Comparison of ENCODE assay signal across 26 mouse cellular contexts in genomic region chr2:62460815-62461450, GRCm38 (mm10). TPM values are rescaled to one million over a fixed set of nuclear protein-coding genes. Genes with fewer than 3 reads are reported as not detected.
DNase-seq lines count a peak whose midpoint lies in the region; ATAC-seq and TF ChIP-seq lines count a peak whose summit lies in the region.
"Had no signal": no experiment of that assay in that cellular context is flagged by ENCODE, and none has a peak within 500 bp of the region (broad histone marks: within the 10 kb centered on the region; RNA-seq: fewer than 3 reads in every experiment).

No protein-coding gene starts in this region.

- no peak overlapping the region for H3K4me2 ChIP-seq in forebrain, embryonic 15.5 days (replicated peaks)
- H3K4me2 ChIP-seq: embryonic facial prominence, embryonic 12.5 days; stomach, embryonic 15.5 days had no signal

- no peak for TF ChIP-seq EP300 in MEL (IDR thresholded peaks at IDR 0.05; ENCODE audit: low read depth in 1 of 2, low read length in 2 of 2)

- no peak for TF ChIP-seq RAD21 in MEL (IDR thresholded peaks at IDR 0.05; ENCODE audit: low read depth, low read length)

- no peaks in the 10 kb centered on the region for H3K9me3 ChIP-seq in forebrain, embryonic 15.5 days
- no peaks in the 10 kb centered on the region for H3K9me3 ChIP-seq in forebrain, embryonic 10.5 days
- no peaks in the 10 kb centered on the region for H3K9me3 ChIP-seq in MEL (replicated peaks; ENCODE audit: insufficient read depth, low read length)
- H3K9me3 ChIP-seq: embryonic facial prominence, embryonic 12.5 days; hindbrain, embryonic 10.5 days; stomach, embryonic 15.5 days had no signal

- H3K27ac ChIP-seq in forebrain, embryonic 15.5 days (replicated peaks) = peak overlapping the region; percentile 39
- no peak overlapping the region for H3K27ac ChIP-seq in forebrain, embryonic 10.5 days
- peak overlapping the region; percentile 43 for H3K27ac ChIP-seq in MEL (ENCODE audit: control insufficient read depth, low read depth, low read length)
- H3K27ac ChIP-seq: embryonic facial prominence, embryonic 12.5 days; hindbrain, embryonic 10.5 days; layer of hippocampus, adult 2 months; stomach, embryonic 15.5 days had no signal

- 87% methylated on average over 12 of the region's 12 CpGs for WGBS in forebrain, embryonic 15.5 days
- 92% methylated on average over 12 of the region's 12 CpGs for WGBS in forebrain, embryonic 10.5 days

- H3K36me3 ChIP-seq in forebrain, embryonic 15.5 days = no peaks in the 10 kb centered on the region
- no peaks in the 10 kb centered on the region for H3K36me3 ChIP-seq in forebrain, embryonic 10.5 days (replicated peaks)
- peaks cover 0 to 8% of the 10 kb centered on the region in 2 experiments; a peak in 2 of 4 replicates for H3K36me3 ChIP-seq in MEL (ENCODE audit: control insufficient read depth in 1 of 2, insufficient read depth in 2 of 2, low read length in 2 of 2)
- H3K36me3 ChIP-seq: embryonic facial prominence, embryonic 12.5 days; hindbrain, embryonic 10.5 days; stomach, embryonic 15.5 days had no signal

- no peak for ATAC-seq in forebrain, embryonic 15.5 days (replicated peaks)
- peak; percentile 58 for ATAC-seq in megakaryocyte, adult 5-6 weeks (ENCODE audit: poor library complexity, severe bottlenecking)

- no peak overlapping the region for H3K4me3 ChIP-seq in forebrain, embryonic 15.5 days
- H3K4me3 ChIP-seq in forebrain, embryonic 10.5 days = no peak overlapping the region
- H3K4me3 ChIP-seq in MEL (ENCODE audit: control insufficient read depth in 1 of 2, insufficient read depth in 1 of 2, low read depth in 2 of 2, low read length in 2 of 2) = 0 out of 4 replicates have a peak overlapping the region, but pooled peaks of 1 of the 2 experiments have one; percentile 11
- H3K4me3 ChIP-seq: embryonic facial prominence, embryonic 12.5 days; hindbrain, embryonic 10.5 days; layer of hippocampus, adult 2 months; stomach, embryonic 15.5 days had no signal

- H3K79me2 ChIP-seq in MEL (ENCODE audit: control insufficient read depth, insufficient read depth, low read length, poor library complexity) = no peaks in the 10 kb centered on the region

- TF ChIP-seq POLR2A in MEL (IDR thresholded peaks at IDR 0.05; ENCODE audit: control insufficient read depth in 1 of 2, insufficient read depth in 1 of 2, low read depth in 1 of 2, low read length in 2 of 2, poor library complexity in 1 of 2) = no peak

- H3K4me1 ChIP-seq in forebrain, embryonic 15.5 days = peaks cover 21% of the 10 kb centered on the region
- H3K4me1 ChIP-seq in forebrain, embryonic 10.5 days = peaks cover 4% of the 10 kb centered on the region; the same call in 1 of the 2 replicates
- peaks cover 6 to 12% of the 10 kb centered on the region in 2 experiments for H3K4me1 ChIP-seq in MEL (ENCODE audit: control insufficient read depth in 1 of 2, insufficient read depth in 2 of 2, low read length in 2 of 2)
- H3K4me1 ChIP-seq: embryonic facial prominence, embryonic 12.5 days; hindbrain, embryonic 10.5 days had no signal

- no peak overlapping the region for H3K9ac ChIP-seq in forebrain, embryonic 15.5 days (replicated peaks)
- peak overlapping the region; percentile 38 for H3K9ac ChIP-seq in MEL (ENCODE audit: control insufficient read depth, low read depth, low read length, poor library complexity, severe bottlenecking)
- H3K9ac ChIP-seq: embryonic facial prominence, embryonic 12.5 days; liver, postnatal 0 days; stomach, embryonic 15.5 days had no signal

- no peak for DNase-seq in forebrain, embryonic 10.5 days (ENCODE audit: extremely low spot score, low spot score)
- DNase-seq in B cell, adult 2 months = peak; percentile 32 to 38
- no peak for DNase-seq in MEL (ENCODE audit: low read depth, low spot score)
- no peak for DNase-seq in adrenal gland, postnatal 10 days
- no peak for DNase-seq in cerebellum, adult 8-10 months
- no peak for DNase-seq in retina, postnatal 1 day
- DNase-seq: cerebellum, adult 2 months; gastrocnemius, postnatal 10 days; left cerebral cortex, postnatal 4 days; liver, postnatal 0 days; lung, postnatal 14 days; right cerebral cortex, adult 18-20 months; thymus, adult 2 months had no signal

- H3K27me3 ChIP-seq in forebrain, embryonic 15.5 days = no peaks in the 10 kb centered on the region
- no peaks in the 10 kb centered on the region for H3K27me3 ChIP-seq in forebrain, embryonic 10.5 days (ENCODE audit: poor library complexity, severe bottlenecking)
- no peaks in the 10 kb centered on the region for H3K27me3 ChIP-seq in MEL (ENCODE audit: control insufficient read depth in 1 of 2, insufficient read depth in 2 of 2, low read length in 2 of 2)
- H3K27me3 ChIP-seq: embryonic facial prominence, embryonic 12.5 days; stomach, embryonic 15.5 days had no signal

- no peak for TF ChIP-seq CTCF in MEL (IDR thresholded peaks at IDR 0.05 in 2 of 3, conservative IDR thresholded peaks at IDR 0.05 in 1 of 3; ENCODE audit: control insufficient read depth in 1 of 3, insufficient read depth in 1 of 3, low read depth in 2 of 3, low read length in 3 of 3, poor library complexity in 1 of 3, severe bottlenecking in 1 of 3)

TF ChIP-seq in MEL, 35 proteins besides CTCF, POLR2A, EP300 and RAD21:
- TF ChIP-seq MYC (IDR thresholded peaks at IDR 0.05; ENCODE audit: low read depth, low read length) (no peak), SIN3A (IDR thresholded peaks at IDR 0.05; ENCODE audit: low read length) (peak; percentile 9; the same call in 1 of the 2 replicates)

RNA-seq across cellular contexts. Expression of gene Gcg, which starts 22.5 kb away (rescaled TPM):
- 3.5 and 3.8 TPM in 2 replicates for polyA plus RNA-seq in forebrain, embryonic 15.5 days (2015; fragmentation: Nextera tagmentation; extraction: Ambion mirVana)
- not detected in 2 replicates for polyA plus RNA-seq in forebrain, embryonic 10.5 days (2016; fragmentation: Nextera tagmentation; extraction: Ambion mirVana)
- not detected in 2 replicates for total RNA-seq in MEL (2012; rRNA removed)
- not detected for polyA plus RNA-seq in MEL (2012; ENCODE audit: insufficient read depth in 1 of 2, insufficient read length in 2 of 2, low read depth in 1 of 2, low replicate concordance in 2 of 2, missing spikeins in 1 of 2)
- total RNA-seq in megakaryocyte, adult 5-6 weeks (2015) = not detected in 2 replicates
- not detected in 2 replicates for total RNA-seq in megakaryocyte, adult 5-6 weeks (2017)
- not detected for total RNA-seq in adrenal gland, postnatal 10 days (2021)
- total RNA-seq: ES-E14; layer of hippocampus, adult 2 months; liver, adult 2 months; megakaryocyte-erythroid progenitor cell, adult 5-6 weeks; midbrain, postnatal 0 days had no signal
- polyA plus RNA-seq: cerebellum, adult 2 months; cortical plate, adult 2 months; heart, embryonic 16.5 days; hindbrain, embryonic 10.5 days; kidney, adult 2 months; liver, adult 2 months; liver, postnatal 0 days had no signal

RNA-seq across cellular contexts. Expression of gene Dpp4, which starts 48.9 kb away (rescaled TPM):
- polyA plus RNA-seq in forebrain, embryonic 15.5 days (2015; fragmentation: Nextera tagmentation; extraction: Ambion mirVana) = 1.5 and 1.6 TPM in 2 replicates
- polyA plus RNA-seq in forebrain, embryonic 10.5 days (2016; fragmentation: Nextera tagmentation; extraction: Ambion mirVana) = 0.25 and 0.42 TPM in 2 replicates
- 40.4 and 46.7 TPM in 2 replicates for total RNA-seq in MEL (2012; rRNA removed)
- 10 to 100 TPM; 64.1 to 99.1 TPM for polyA plus RNA-seq in MEL (2012; ENCODE audit: insufficient read depth in 1 of 2, insufficient read length in 2 of 2, low read depth in 1 of 2, low replicate concordance in 2 of 2, missing spikeins in 1 of 2)
- 13.4 and 14.6 TPM in 2 replicates for total RNA-seq in megakaryocyte, adult 5-6 weeks (2015)
- 17.6 and 19.2 TPM in 2 replicates for total RNA-seq in megakaryocyte, adult 5-6 weeks (2017)
- 10 to 100 TPM in 1 of 2 experiments, 1 to 10 TPM in 1; 9.5 to 14.5 TPM for total RNA-seq in adrenal gland, postnatal 10 days (2021)

Comparison
In these comparisons a context has a peak if more than half of its experiments do, and no peak if none do; other contexts are left out.
1. DNase-seq: peak in B cell, adult 2 months (2 of 2); none in forebrain, embryonic 10.5 days (single experiment), MEL (single experiment), adrenal gland, postnatal 10 days (single experiment), cerebellum, adult 8-10 months (single experiment) and retina, postnatal 1 day (single experiment).